Mouse (Mus musculus) heart, adult 9 months (tissue): ENCODE data around the gene Nptx1.
A peak's percentile ranks its signal among the peaks of the same experiment; 100 is the strongest.

ENCODE experiments used
- DNase-seq, 2 experiments: peaks; one replicate each; pipeline ENCODE4 v3.0.0; 2022; ENCODE audit warnings: low spot score in 2 of 2

The Nptx1 gene

GRCm38 (mm10) chr11:119523392-119523791 lies 24.2 kb downstream of the Nptx1 start:
- no peak for DNase-seq

GRCm38 (mm10) chr11:119522779-119523178 lies 24.8 kb downstream of the Nptx1 start:
- peak; percentile 29 to 40 for DNase-seq

GRCm38 (mm10) chr11:119521920-119522710 lies 25.4 kb downstream of the Nptx1 start:
- DNase-seq = no peak

- DNase-seq = no peak
These were observed 26.9 kb downstream of the Nptx1 start for GRCm38 (mm10) chr11:119520713-119521063.

- DNase-seq = no peak
These were observed 27.4 kb downstream of the Nptx1 start for GRCm38 (mm10) chr11:119520005-119520712.

GRCm38 (mm10) chr11:119519387-119519786 lies 28.2 kb downstream of the Nptx1 start:
- no peak for DNase-seq

- no peak for DNase-seq
These were observed 30.7 kb downstream of the Nptx1 start for GRCm38 (mm10) chr11:119516677-119517361.

GRCm38 (mm10) chr11:119515823-119516676 lies 31.5 kb downstream of the Nptx1 start:
- DNase-seq = no peak

- DNase-seq = no peak
These were observed 32.5 kb downstream of the Nptx1 start for GRCm38 (mm10) chr11:119514967-119515636.

- no peak for DNase-seq
These were observed 33.3 kb downstream of the Nptx1 start for GRCm38 (mm10) chr11:119514108-119514860.

GRCm38 (mm10) chr11:119513038-119513659 lies 34.4 kb downstream of the Nptx1 start:
- no peak for DNase-seq

GRCm38 (mm10) chr11:119509165-119509776 lies 38.3 kb downstream of the Nptx1 start:
- no peak for DNase-seq

GRCm38 (mm10) chr11:119507772-119508171 lies 39.8 kb downstream of the Nptx1 start:
- no peak for DNase-seq

- no peak for DNase-seq
These were observed 41.2 kb downstream of the Nptx1 start for GRCm38 (mm10) chr11:119506386-119506785.

- peak; percentile 31 to 50 for DNase-seq
These were observed 43.9 kb downstream of the Nptx1 start for GRCm38 (mm10) chr11:119503675-119504074.

- no peak for DNase-seq
These were observed 47.5 kb downstream of the Nptx1 start for GRCm38 (mm10) chr11:119500011-119500410.

- DNase-seq = no peak
These were observed 48.3 kb downstream of the Nptx1 start for GRCm38 (mm10) chr11:119499297-119499696.

- no peak for DNase-seq
These were observed 50.1 kb downstream of the Nptx1 start for GRCm38 (mm10) chr11:119497451-119497850.

GRCm38 (mm10) chr11:119496147-119496546 lies 51.4 kb downstream of the Nptx1 start:
- DNase-seq = no peak
